Comparison of ENCODE assay signal across 8 mouse cellular contexts in genomic region chr6:50109757-50110378, GRCm38 (mm10). TPM values are rescaled to one million over a fixed set of nuclear protein-coding genes. Genes with fewer than 3 reads are reported as not detected.
DNase-seq lines count a peak whose midpoint lies in the region; ATAC-seq lines count a peak whose summit lies in the region.

Gene Mpp6 (plus strand): TSS chr6:50110241.

- DNase-seq in MEL-GATA-1-ER (ENCODE audit: extremely low read depth, low read depth): peak; percentile 23
- DNase-seq in cerebellum, adult 9-10 months: peak; percentile 80
- DNase-seq in layer of hippocampus, postnatal 10 days (ENCODE audit: low spot score in 2 of 2): peak; percentile 82 to 88
- peak; percentile 82 for DNase-seq in lung, postnatal 10 days
- DNase-seq in ovary, postnatal 14 days (ENCODE audit: low spot score): peak; percentile 75
- peak; percentile 88 for DNase-seq in thymus, postnatal 14 days

- peak; percentile 44 for ATAC-seq in frontal cortex, adult (ENCODE audit: low TSS enrichment)
- peak; percentile 80 to 81 for ATAC-seq in hematopoietic stem cell, adult 5-6 weeks (replicated peaks in 1 of 2; ENCODE audit: insufficient read depth in 1 of 2, low FRiP score in 2 of 2, low TSS enrichment in 1 of 2, low read depth in 1 of 2, poor library complexity in 2 of 2, severe bottlenecking in 2 of 2)

RNA-seq across cellular contexts. Expression of gene Mpp6, which starts in this region (rescaled TPM):
- total RNA-seq in hematopoietic stem cell, adult 5-6 weeks (2017): 158 and 363 TPM in 2 replicates
- total RNA-seq in layer of hippocampus, postnatal 10 days (2021): 100 to 1,000 TPM; 147 to 153 TPM

Comparison
In these comparisons a context has a peak if more than half of its experiments do, and no peak if none do; other contexts are left out.
1. Peak in every context shown above with its lines: DNase-seq and ATAC-seq.
2. DNase-seq: peak in every context shown above with its lines; median percentile 88 in thymus, postnatal 14 days; 85 in layer of hippocampus, postnatal 10 days; 82 in lung, postnatal 10 days; 80 in cerebellum, adult 9-10 months; 75 in ovary, postnatal 14 days; 23 in MEL-GATA-1-ER.